Mouse (Mus musculus): ENCODE results near the gene Plcb1. TPM values are rescaled to one million over a fixed set of nuclear protein-coding genes. Genes with fewer than 3 reads are reported as not detected.
A peak's percentile ranks its signal among the peaks of the same experiment; 100 is the strongest.

Plcb1 gene
- polyA plus RNA-seq, 1 experiment from 2014 or later: 3.2 TPM

DNA sequence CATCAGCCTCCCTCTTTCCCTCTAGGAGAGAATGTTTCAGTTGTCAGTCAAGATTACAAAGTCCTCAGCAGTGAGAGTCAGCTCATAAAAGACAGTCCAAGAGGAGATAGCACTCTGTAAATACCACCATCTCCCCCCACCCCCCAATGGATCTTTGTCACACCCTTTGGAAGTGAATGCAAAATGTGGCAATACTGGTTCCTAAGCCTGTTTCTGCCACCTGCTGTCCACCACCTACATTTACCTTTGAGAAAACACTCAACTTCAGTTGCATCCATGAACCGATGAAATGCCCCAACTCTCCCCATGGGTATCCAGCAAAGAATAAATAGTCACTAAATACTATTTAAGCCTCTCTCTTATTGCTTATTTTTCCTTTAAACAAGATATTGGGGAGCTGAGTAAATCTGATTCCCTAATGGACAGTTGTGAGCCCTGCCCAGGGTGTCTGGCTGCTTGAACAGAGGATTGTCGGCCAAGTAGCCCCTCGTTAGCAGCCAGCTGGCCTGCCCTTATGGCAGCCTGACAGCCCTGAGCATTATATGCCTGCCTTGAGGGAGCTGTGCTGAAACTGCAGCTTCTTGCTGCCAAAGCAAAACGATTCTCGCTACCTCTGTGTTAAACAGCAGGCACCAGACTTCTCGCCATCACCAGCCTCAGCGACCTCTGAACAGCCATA is 537.5 kb downstream of the Plcb1 start:
- no peak for ATAC-seq (replicated peaks; ENCODE audit: extremely low read depth, insufficient read depth, low FRiP score)
- Histone ChIP-seq H3K4me3 (ENCODE audit: low read length) (no peak overlapping the region), H3K4me2 (ENCODE audit: low read depth, low read length) (0 out of 2 replicates have a peak overlapping the region, but pooled peaks have one; percentile 41)

DNA sequence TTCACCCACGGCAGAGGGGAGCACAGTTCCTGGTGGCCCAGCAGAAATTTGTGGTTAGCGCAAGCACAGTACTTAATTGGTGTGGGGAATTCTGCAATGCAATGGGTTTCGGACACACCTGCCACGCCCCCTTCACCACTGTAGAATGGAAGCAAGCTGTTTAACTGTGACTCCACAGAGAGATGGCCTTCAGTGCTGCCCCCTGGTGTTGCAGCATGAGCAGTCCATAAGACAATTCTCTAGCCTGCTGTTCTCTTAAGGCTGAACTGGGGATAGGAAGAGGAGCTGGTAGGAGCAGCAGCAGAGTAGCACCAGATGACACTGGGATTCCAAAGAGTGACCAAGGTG is 538.1 kb downstream of the Plcb1 start:
- Histone ChIP-seq H3K4me3 (ENCODE audit: low read length) (no peak overlapping the region), H3K27ac (ENCODE audit: low read length) (no peak overlapping the region), H3K4me2 (ENCODE audit: low read depth, low read length) (0 out of 2 replicates have a peak overlapping the region, but pooled peaks have one; percentile 41), H3K4me1 (ENCODE audit: control insufficient read depth, insufficient read depth, low read length) (no peaks in the 10 kb centered on the region), H3K36me3 (ENCODE audit: control insufficient read depth, insufficient read depth) (no peaks in the 10 kb centered on the region), H3K27me3 (ENCODE audit: control insufficient read depth, insufficient read depth, low read length) (no peaks in the 10 kb centered on the region), H3K9ac (ENCODE audit: low read length) (no peak overlapping the region), H3K9me3 (replicated peaks; ENCODE audit: control insufficient read depth, low read length) (no peaks in the 10 kb centered on the region)
- 50% methylated on average over 4 of the region's 4 CpGs for WGBS
- ATAC-seq (replicated peaks; ENCODE audit: extremely low read depth, insufficient read depth, low FRiP score): no peak

More for the DNA sequence above, 537.5 kb downstream of the Plcb1 start:
- no peaks in the 10 kb centered on the region for H3K36me3 ChIP-seq (ENCODE audit: control insufficient read depth, insufficient read depth)
- 83% methylated on average over 7 of the region's 7 CpGs for WGBS
- H3K27ac ChIP-seq (ENCODE audit: low read length): no peak overlapping the region
- H3K9me3 ChIP-seq (replicated peaks; ENCODE audit: control insufficient read depth, low read length): no peaks in the 10 kb centered on the region
- H3K4me1 ChIP-seq (ENCODE audit: control insufficient read depth, insufficient read depth, low read length): no peaks in the 10 kb centered on the region
- H3K27me3 ChIP-seq (ENCODE audit: control insufficient read depth, insufficient read depth, low read length): no peaks in the 10 kb centered on the region
- H3K9ac ChIP-seq (ENCODE audit: low read length): no peak overlapping the region

DNA sequence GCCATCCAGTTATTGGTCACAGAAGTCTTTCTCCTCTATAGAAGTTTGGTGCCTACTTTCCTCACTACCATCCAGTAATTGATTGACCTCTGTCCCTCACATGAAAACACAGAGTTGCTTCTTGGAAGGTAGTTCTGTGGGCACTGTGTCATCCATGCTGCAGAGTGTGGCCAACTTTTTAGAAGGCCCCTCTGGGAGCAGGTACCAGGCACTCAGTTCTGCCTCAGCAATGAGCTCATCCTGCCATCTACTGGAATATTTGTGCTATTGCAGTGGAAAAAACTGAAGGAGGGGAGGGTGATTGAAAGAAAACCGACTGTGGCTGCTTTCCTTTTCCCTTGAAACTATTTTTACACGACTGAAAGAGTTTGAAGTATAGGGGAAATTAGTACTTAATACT is 542.9 kb downstream of the Plcb1 start:
- WGBS: 1% methylated on average over 2 of the region's 2 CpGs
- Histone ChIP-seq H3K4me1 (ENCODE audit: control insufficient read depth, insufficient read depth, low read length) (0 out of 2 replicates have a peak, but pooled peaks cover 3% of the 10 kb centered on the region), H3K9me3 (replicated peaks; ENCODE audit: control insufficient read depth, low read length) (no peaks in the 10 kb centered on the region), H3K27me3 (ENCODE audit: control insufficient read depth, insufficient read depth, low read length) (no peaks in the 10 kb centered on the region), H3K4me2 (ENCODE audit: low read depth, low read length) (no peak overlapping the region), H3K9ac (ENCODE audit: low read length) (no peak overlapping the region), H3K36me3 (ENCODE audit: control insufficient read depth, insufficient read depth) (no peaks in the 10 kb centered on the region), H3K4me3 (ENCODE audit: low read length) (no peak overlapping the region), H3K27ac (ENCODE audit: low read length) (no peak overlapping the region)
- no peak for ATAC-seq (replicated peaks; ENCODE audit: extremely low read depth, insufficient read depth, low FRiP score)

DNA sequence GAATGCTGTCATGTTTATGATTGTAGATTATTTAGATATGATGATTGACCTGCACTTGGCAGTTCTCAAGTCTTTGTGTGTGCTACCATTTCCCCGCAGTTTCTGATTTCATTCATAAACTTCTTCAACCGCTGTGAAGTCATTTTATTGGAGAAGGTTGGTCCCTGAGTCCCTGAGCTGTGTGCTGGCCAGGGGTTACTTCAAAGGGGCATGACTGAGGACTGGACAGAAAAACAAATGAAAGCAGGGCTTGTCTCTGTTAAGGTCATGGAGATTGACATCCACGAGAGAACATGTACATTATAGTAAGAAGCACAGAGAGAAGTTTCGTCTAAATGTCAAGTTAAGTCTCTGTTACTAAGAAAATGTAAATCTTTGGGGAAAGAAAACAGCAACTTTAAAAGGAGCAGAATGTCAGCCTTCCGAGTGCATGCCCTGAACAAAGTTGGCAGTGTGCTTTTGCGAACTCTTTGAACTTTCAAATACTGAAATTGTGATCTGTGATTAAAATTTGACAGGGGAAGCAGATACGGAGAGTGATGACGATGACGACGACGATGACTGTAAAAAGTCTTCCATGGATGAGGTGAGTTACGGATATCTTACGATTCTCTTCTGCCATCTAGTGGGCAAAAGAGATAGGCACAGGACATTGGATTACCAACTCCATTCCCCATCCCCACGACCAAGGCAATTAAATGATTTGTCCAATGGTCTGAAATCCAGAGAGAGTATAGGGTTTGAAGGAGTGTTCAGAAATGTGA is 544.1 kb downstream of the Plcb1 start:
- Histone ChIP-seq H3K4me1 (ENCODE audit: control insufficient read depth, insufficient read depth, low read length) (0 out of 2 replicates have a peak, but pooled peaks cover 3% of the 10 kb centered on the region), H3K4me3 (ENCODE audit: low read length) (peak overlapping the region; percentile 39), H3K9ac (ENCODE audit: low read length) (no peak overlapping the region), H3K27me3 (ENCODE audit: control insufficient read depth, insufficient read depth, low read length) (no peaks in the 10 kb centered on the region), H3K4me2 (ENCODE audit: low read depth, low read length) (peak overlapping the region; percentile 62), H3K27ac (ENCODE audit: low read length) (no peak overlapping the region), H3K9me3 (replicated peaks; ENCODE audit: control insufficient read depth, low read length) (no peaks in the 10 kb centered on the region), H3K36me3 (ENCODE audit: control insufficient read depth, insufficient read depth) (no peaks in the 10 kb centered on the region)
- 6% methylated on average over 14 of the region's 14 CpGs for WGBS
- no peak for ATAC-seq (replicated peaks; ENCODE audit: extremely low read depth, insufficient read depth, low FRiP score)

DNA sequence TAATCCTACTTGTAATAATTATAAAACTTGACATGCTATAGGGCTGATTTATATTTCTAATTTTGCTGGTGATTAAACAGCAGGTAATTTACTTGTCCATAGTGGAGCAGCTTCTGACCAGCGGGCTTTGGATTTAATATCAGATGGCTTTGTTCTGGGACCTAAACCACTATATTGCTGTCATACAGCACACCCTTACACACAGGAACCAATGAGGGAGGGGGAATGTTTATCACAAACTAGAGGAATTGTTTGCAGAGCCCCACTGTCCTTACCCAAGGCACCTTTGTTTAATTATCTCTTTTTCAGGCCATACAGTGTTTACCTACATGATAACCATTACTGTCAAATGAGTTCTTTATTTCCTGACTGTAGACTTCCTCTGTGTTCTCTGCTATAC is 546.0 kb downstream of the Plcb1 start:
- Histone ChIP-seq H3K27ac (ENCODE audit: low read length) (no peak overlapping the region), H3K27me3 (ENCODE audit: control insufficient read depth, insufficient read depth, low read length) (no peaks in the 10 kb centered on the region), H3K9ac (ENCODE audit: low read length) (no peak overlapping the region), H3K36me3 (ENCODE audit: control insufficient read depth, insufficient read depth) (no peaks in the 10 kb centered on the region), H3K4me3 (ENCODE audit: low read length) (no peak overlapping the region), H3K4me1 (ENCODE audit: control insufficient read depth, insufficient read depth, low read length) (0 out of 2 replicates have a peak, but pooled peaks cover 3% of the 10 kb centered on the region), H3K9me3 (replicated peaks; ENCODE audit: control insufficient read depth, low read length) (no peaks in the 10 kb centered on the region), H3K4me2 (ENCODE audit: low read depth, low read length) (no peak overlapping the region)
- WGBS: 82% methylated on average over 1 of the region's 1 CpGs
- ATAC-seq (replicated peaks; ENCODE audit: extremely low read depth, insufficient read depth, low FRiP score): no peak

DNA sequence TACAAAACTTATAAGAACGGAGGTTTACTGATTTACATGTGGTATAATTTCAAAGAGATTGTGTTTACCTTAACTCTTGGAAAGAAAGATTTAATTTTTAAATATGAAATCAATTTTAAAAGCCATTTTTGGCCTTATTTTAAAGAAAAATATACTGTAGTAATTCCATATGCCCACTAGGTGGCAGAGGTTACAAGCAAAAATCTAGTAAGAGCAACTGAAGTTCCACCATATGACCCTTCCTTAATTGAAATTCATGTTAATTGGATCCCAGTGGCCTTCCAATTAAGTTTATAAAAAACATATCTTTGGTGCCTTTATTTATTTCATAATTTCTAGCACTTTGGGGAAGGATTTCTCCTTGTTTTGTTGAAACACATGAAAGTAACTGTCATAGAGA is 570.4 kb downstream of the Plcb1 start:
- ATAC-seq (replicated peaks; ENCODE audit: extremely low read depth, insufficient read depth, low FRiP score): no peak
- H3K4me1 ChIP-seq (ENCODE audit: control insufficient read depth, insufficient read depth, low read length): 0 out of 2 replicates have a peak, but pooled peaks cover 2% of the 10 kb centered on the region
- H3K9ac ChIP-seq (ENCODE audit: low read length): no peak overlapping the region
- H3K27me3 ChIP-seq (ENCODE audit: control insufficient read depth, insufficient read depth, low read length): no peaks in the 10 kb centered on the region
- no peak overlapping the region for H3K27ac ChIP-seq (ENCODE audit: low read length)
- no peak overlapping the region for H3K4me3 ChIP-seq (ENCODE audit: low read length)
- H3K4me2 ChIP-seq (ENCODE audit: low read depth, low read length): no peak overlapping the region
- no peaks in the 10 kb centered on the region for H3K36me3 ChIP-seq (ENCODE audit: control insufficient read depth, insufficient read depth)
- no peaks in the 10 kb centered on the region for H3K9me3 ChIP-seq (replicated peaks; ENCODE audit: control insufficient read depth, low read length)
- 34% methylated on average over 1 of the region's 1 CpGs for WGBS

DNA sequence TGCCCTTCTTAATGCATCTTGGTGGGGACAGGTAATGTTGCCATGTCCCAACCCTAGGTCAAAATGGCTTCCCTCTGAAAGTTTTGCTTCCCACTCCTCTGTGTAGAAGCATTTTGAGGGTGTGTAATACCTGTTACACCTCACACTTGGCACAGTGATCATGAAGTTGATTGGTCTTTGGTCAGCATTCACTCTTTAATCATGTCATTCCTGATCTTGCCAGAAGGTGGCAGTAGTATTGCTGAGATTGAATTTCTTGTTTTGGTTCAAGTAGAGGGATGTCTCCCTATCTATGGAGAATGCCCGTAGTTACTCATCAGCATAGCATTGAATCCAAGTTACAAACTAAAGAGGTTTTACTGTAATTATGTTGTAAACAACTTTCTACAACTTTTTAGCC is 575.9 kb downstream of the Plcb1 start:
- H3K4me1 ChIP-seq (ENCODE audit: control insufficient read depth, insufficient read depth, low read length): peaks cover 9% of the 10 kb centered on the region
- WGBS: 14% methylated on average over 1 of the region's 1 CpGs
- no peak overlapping the region for H3K9ac ChIP-seq (ENCODE audit: low read length)
- ATAC-seq (replicated peaks; ENCODE audit: extremely low read depth, insufficient read depth, low FRiP score): no peak
- no peak overlapping the region for H3K4me3 ChIP-seq (ENCODE audit: low read length)
- no peaks in the 10 kb centered on the region for H3K36me3 ChIP-seq (ENCODE audit: control insufficient read depth, insufficient read depth)
- no peaks in the 10 kb centered on the region for H3K9me3 ChIP-seq (replicated peaks; ENCODE audit: control insufficient read depth, low read length)
- no peak overlapping the region for H3K27ac ChIP-seq (ENCODE audit: low read length)
- H3K27me3 ChIP-seq (ENCODE audit: control insufficient read depth, insufficient read depth, low read length): no peaks in the 10 kb centered on the region
- H3K4me2 ChIP-seq (ENCODE audit: low read depth, low read length): no peak overlapping the region

DNA sequence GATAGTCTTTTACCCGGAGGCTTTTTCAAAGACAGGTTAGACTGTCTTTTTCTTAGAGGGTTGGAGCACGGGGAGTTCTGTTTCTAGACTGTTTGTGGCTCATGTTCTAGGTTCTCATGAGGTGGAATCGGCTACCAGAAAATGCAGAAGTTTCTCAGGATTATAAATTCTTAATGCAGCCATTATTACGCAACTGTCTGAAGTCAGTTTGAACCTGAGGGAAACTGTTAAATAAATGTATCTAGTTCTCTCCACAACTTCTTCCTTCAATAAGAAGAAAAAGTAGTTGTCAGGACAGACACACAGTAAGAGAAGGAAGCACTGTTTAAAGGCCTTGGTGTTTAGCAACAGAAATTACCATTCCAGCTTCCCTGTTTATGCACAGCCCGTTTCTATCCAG is 577.1 kb downstream of the Plcb1 start:
- no peak for ATAC-seq (replicated peaks; ENCODE audit: extremely low read depth, insufficient read depth, low FRiP score)
- 78% methylated on average over 5 of the region's 5 CpGs for WGBS
- Histone ChIP-seq H3K27me3 (ENCODE audit: control insufficient read depth, insufficient read depth, low read length) (no peaks in the 10 kb centered on the region), H3K9me3 (replicated peaks; ENCODE audit: control insufficient read depth, low read length) (no peaks in the 10 kb centered on the region), H3K4me3 (ENCODE audit: low read length) (no peak overlapping the region), H3K27ac (ENCODE audit: low read length) (no peak overlapping the region), H3K4me2 (ENCODE audit: low read depth, low read length) (no peak overlapping the region), H3K4me1 (ENCODE audit: control insufficient read depth, insufficient read depth, low read length) (peaks cover 7% of the 10 kb centered on the region), H3K9ac (ENCODE audit: low read length) (no peak overlapping the region), H3K36me3 (ENCODE audit: control insufficient read depth, insufficient read depth) (no peaks in the 10 kb centered on the region)

DNA sequence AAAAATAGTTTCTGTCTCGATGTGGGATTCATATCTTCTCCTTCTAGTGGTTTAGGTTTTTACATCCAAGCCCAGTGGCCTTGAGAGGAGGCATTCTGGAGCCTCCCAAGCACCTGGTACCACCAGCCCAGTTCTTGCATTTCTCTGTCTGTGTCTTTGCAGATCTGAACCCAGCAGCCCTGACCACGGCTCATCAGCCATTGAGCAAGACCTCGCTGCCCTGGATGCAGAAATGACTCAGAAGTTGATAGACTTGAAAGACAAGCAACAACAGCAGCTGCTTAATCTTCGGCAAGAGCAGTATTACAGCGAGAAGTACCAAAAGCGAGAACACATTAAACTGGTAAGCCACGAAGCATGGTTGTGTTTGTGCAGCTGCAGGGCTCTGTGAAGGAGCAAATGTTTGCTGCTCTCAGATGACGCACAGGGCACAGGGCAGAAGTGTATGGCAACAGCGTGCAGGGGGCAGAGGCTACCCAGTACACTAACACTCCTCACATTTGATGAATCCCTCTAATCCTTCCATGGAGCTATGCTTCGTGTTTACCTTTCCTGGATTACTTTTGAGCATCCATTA is 584.5 kb downstream of the Plcb1 start:
- Histone ChIP-seq H3K27ac (ENCODE audit: low read length) (no peak overlapping the region), H3K4me3 (ENCODE audit: low read length) (no peak overlapping the region), H3K4me2 (ENCODE audit: low read depth, low read length) (no peak overlapping the region), H3K9ac (ENCODE audit: low read length) (no peak overlapping the region), H3K9me3 (replicated peaks; ENCODE audit: control insufficient read depth, low read length) (no peaks in the 10 kb centered on the region), H3K27me3 (ENCODE audit: control insufficient read depth, insufficient read depth, low read length) (no peaks in the 10 kb centered on the region), H3K4me1 (ENCODE audit: control insufficient read depth, insufficient read depth, low read length) (peaks cover 3% of the 10 kb centered on the region; the same call in 1 of the 2 replicates), H3K36me3 (ENCODE audit: control insufficient read depth, insufficient read depth) (no peaks in the 10 kb centered on the region)
- no peak for ATAC-seq (replicated peaks; ENCODE audit: extremely low read depth, insufficient read depth, low FRiP score)
- 64% methylated on average over 10 of the region's 10 CpGs for WGBS

Data from heart, embryonic 16.5 days (tissue).